Mouse (Mus musculus): Measurements from ENCODE around the gene Rbm33. TPM values are rescaled to one million over a fixed set of nuclear protein-coding genes. Genes with fewer than 3 reads are reported as not detected.

Rbm33 gene
- polyA plus RNA-seq (2014; fragmentation: Nextera tagmentation; extraction: Ambion mirVana) = 24.0 and 31.4 TPM in 2 replicates

GRCm38 (mm10) chr5:28316722-28317245 lies at the start of gene Rbm33:
TSS of gene Rbm33 (plus strand) at chr5:28317121.
- H3K9me3 ChIP-seq (ENCODE audit: control insufficient read depth, low read length) = no peaks in the 10 kb centered on the region
- no peaks in the 10 kb centered on the region for H3K36me3 ChIP-seq (ENCODE audit: control insufficient read depth, insufficient read depth, low read length)
- peak; percentile 98 for DNase-seq
- H3K9ac ChIP-seq (replicated peaks; ENCODE audit: low read length) = peak within 1 kb of the TSS; percentile 100
- H3K4me3 ChIP-seq (replicated peaks; ENCODE audit: low read depth, low read length) = peak within 1 kb of the TSS; percentile 99
- WGBS = under 1% methylated on average over 76 of the region's 76 CpGs
- peak; percentile 90 for ATAC-seq (ENCODE audit: low FRiP score, low TSS enrichment)
- H3K27me3 ChIP-seq (ENCODE audit: control insufficient read depth, insufficient read depth, low read length) = no peaks in the 10 kb centered on the region
- peaks cover 31% of the 10 kb centered on the region for H3K4me1 ChIP-seq (ENCODE audit: control insufficient read depth, insufficient read depth, low read length)
- peak within 1 kb of the TSS; percentile 81 for H3K4me2 ChIP-seq (ENCODE audit: low read length)
- H3K27ac ChIP-seq (replicated peaks; ENCODE audit: low read depth, low read length) = peak within 1 kb of the TSS; percentile 100

GRCm38 (mm10) chr5:28267576-28267975 lies 49.3 kb upstream of the Rbm33 start:
- no peak overlapping the region for H3K27ac ChIP-seq (replicated peaks; ENCODE audit: low read depth, low read length)
- DNase-seq = no peak
- H3K4me3 ChIP-seq (replicated peaks; ENCODE audit: low read depth, low read length) = no peak overlapping the region
- no peaks in the 10 kb centered on the region for H3K36me3 ChIP-seq (ENCODE audit: control insufficient read depth, insufficient read depth, low read length)
- whole genome bisulfite sequencing = 41% methylated on average over 2 of the region's 2 CpGs
- ATAC-seq (ENCODE audit: low FRiP score, low TSS enrichment) = no peak
- H3K9me3 ChIP-seq (ENCODE audit: control insufficient read depth, low read length) = no peaks in the 10 kb centered on the region
- H3K9ac ChIP-seq (replicated peaks; ENCODE audit: low read length) = no peak overlapping the region
- H3K4me2 ChIP-seq (ENCODE audit: low read length) = no peak overlapping the region
- no peaks in the 10 kb centered on the region for H3K4me1 ChIP-seq (ENCODE audit: control insufficient read depth, insufficient read depth, low read length)
- no peaks in the 10 kb centered on the region for H3K27me3 ChIP-seq (ENCODE audit: control insufficient read depth, insufficient read depth, low read length)

- Histone ChIP-seq H3K9ac (replicated peaks; ENCODE audit: low read length) (no peak overlapping the region), H3K27ac (replicated peaks; ENCODE audit: low read depth, low read length) (no peak overlapping the region), H3K4me2 (ENCODE audit: low read length) (no peak overlapping the region), H3K27me3 (ENCODE audit: control insufficient read depth, insufficient read depth, low read length) (no peaks in the 10 kb centered on the region), H3K4me1 (ENCODE audit: control insufficient read depth, insufficient read depth, low read length) (0 out of 2 replicates have a peak, but pooled peaks cover 3% of the 10 kb centered on the region), H3K4me3 (replicated peaks; ENCODE audit: low read depth, low read length) (no peak overlapping the region), H3K9me3 (ENCODE audit: control insufficient read depth, low read length) (no peaks in the 10 kb centered on the region), H3K36me3 (ENCODE audit: control insufficient read depth, insufficient read depth, low read length) (no peaks in the 10 kb centered on the region)
- ATAC-seq (ENCODE audit: low FRiP score, low TSS enrichment) (no peak), DNase-seq (no peak)
- WGBS = 67% methylated on average over 6 of the region's 6 CpGs
Measured at GRCm38 (mm10) chr5:28269469-28269991, 47.4 kb upstream of the Rbm33 start.

DNA sequence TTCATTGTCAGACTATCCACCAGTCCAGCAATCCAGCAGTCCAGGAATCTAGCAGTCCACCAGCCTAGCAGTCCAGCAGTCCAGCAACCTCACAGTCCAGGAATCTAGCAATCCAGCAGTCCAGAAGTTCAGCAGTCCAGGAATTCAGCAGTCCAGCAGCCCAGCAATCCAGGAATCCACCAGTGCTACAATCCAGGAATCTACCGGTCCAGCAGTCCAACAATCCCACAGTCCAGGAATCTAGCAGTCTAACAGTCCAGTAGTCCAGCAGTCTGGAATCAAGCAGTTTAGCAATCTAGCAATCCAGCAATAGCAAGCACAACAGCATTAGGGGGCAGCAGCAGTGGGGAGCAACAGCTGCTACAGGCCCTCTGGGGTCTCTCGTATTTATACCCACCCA lies 44.1 kb upstream of the Rbm33 start:
- ATAC-seq (ENCODE audit: low FRiP score, low TSS enrichment) (no peak), DNase-seq (no peak)
- WGBS = 80% methylated on average over 2 of the region's 2 CpGs
- H3K4me1 ChIP-seq (ENCODE audit: control insufficient read depth, insufficient read depth, low read length) = 0 out of 2 replicates have a peak, but pooled peaks cover 3% of the 10 kb centered on the region
- no peak overlapping the region for H3K9ac ChIP-seq (replicated peaks; ENCODE audit: low read length)
- H3K4me3 ChIP-seq (replicated peaks; ENCODE audit: low read depth, low read length) = no peak overlapping the region
- no peaks in the 10 kb centered on the region for H3K36me3 ChIP-seq (ENCODE audit: control insufficient read depth, insufficient read depth, low read length)
- no peaks in the 10 kb centered on the region for H3K9me3 ChIP-seq (ENCODE audit: control insufficient read depth, low read length)
- no peak overlapping the region for H3K4me2 ChIP-seq (ENCODE audit: low read length)
- no peaks in the 10 kb centered on the region for H3K27me3 ChIP-seq (ENCODE audit: control insufficient read depth, insufficient read depth, low read length)
- no peak overlapping the region for H3K27ac ChIP-seq (replicated peaks; ENCODE audit: low read depth, low read length)

DNA sequence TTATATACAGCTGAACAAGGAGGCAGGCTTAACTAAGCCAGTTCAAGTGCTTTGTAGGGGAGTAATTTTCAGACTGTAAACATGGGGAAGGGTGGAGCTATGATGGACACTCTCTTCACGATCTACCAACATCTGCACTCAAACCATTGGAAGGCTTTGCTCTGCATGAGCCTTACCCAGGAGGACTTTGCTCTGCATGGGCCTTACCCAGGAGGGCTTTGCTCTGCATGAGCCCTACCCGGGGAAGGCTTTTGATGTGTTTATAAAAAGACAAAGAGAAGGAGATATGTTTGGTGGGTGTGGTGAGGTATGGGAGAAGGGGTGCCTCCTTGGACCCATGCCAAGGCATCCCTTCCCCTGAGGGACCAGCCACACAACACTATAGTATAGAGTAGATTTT lies 39.6 kb upstream of the Rbm33 start:
- Histone ChIP-seq H3K4me2 (ENCODE audit: low read length) (no peak overlapping the region), H3K4me1 (ENCODE audit: control insufficient read depth, insufficient read depth, low read length) (0 out of 2 replicates have a peak, but pooled peaks cover 3% of the 10 kb centered on the region), H3K9me3 (ENCODE audit: control insufficient read depth, low read length) (no peaks in the 10 kb centered on the region), H3K27me3 (ENCODE audit: control insufficient read depth, insufficient read depth, low read length) (no peaks in the 10 kb centered on the region), H3K36me3 (ENCODE audit: control insufficient read depth, insufficient read depth, low read length) (no peaks in the 10 kb centered on the region), H3K9ac (replicated peaks; ENCODE audit: low read length) (no peak overlapping the region), H3K27ac (replicated peaks; ENCODE audit: low read depth, low read length) (no peak overlapping the region), H3K4me3 (replicated peaks; ENCODE audit: low read depth, low read length) (no peak overlapping the region)
- DNase-seq (no peak), ATAC-seq (ENCODE audit: low FRiP score, low TSS enrichment) (no peak)
- 70% methylated on average over 2 of the region's 2 CpGs for WGBS

GRCm38 (mm10) chr5:28289111-28289510 lies 27.8 kb upstream of the Rbm33 start:
- Histone ChIP-seq H3K36me3 (ENCODE audit: control insufficient read depth, insufficient read depth, low read length) (no peaks in the 10 kb centered on the region), H3K9me3 (ENCODE audit: control insufficient read depth, low read length) (no peaks in the 10 kb centered on the region), H3K27me3 (ENCODE audit: control insufficient read depth, insufficient read depth, low read length) (no peaks in the 10 kb centered on the region), H3K4me2 (ENCODE audit: low read length) (no peak overlapping the region), H3K4me1 (ENCODE audit: control insufficient read depth, insufficient read depth, low read length) (no peaks in the 10 kb centered on the region), H3K9ac (replicated peaks; ENCODE audit: low read length) (no peak overlapping the region), H3K4me3 (replicated peaks; ENCODE audit: low read depth, low read length) (no peak overlapping the region), H3K27ac (replicated peaks; ENCODE audit: low read depth, low read length) (no peak overlapping the region)
- WGBS = 48% methylated on average over 3 of the region's 3 CpGs
- DNase-seq (no peak), ATAC-seq (ENCODE audit: low FRiP score, low TSS enrichment) (no peak)

- DNase-seq = no peak
- no peak for ATAC-seq (ENCODE audit: low FRiP score, low TSS enrichment)
- Histone ChIP-seq H3K9me3 (ENCODE audit: control insufficient read depth, low read length) (no peaks in the 10 kb centered on the region), H3K9ac (replicated peaks; ENCODE audit: low read length) (no peak overlapping the region), H3K36me3 (ENCODE audit: control insufficient read depth, insufficient read depth, low read length) (no peaks in the 10 kb centered on the region), H3K4me1 (ENCODE audit: control insufficient read depth, insufficient read depth, low read length) (no peaks in the 10 kb centered on the region), H3K4me2 (ENCODE audit: low read length) (no peak overlapping the region), H3K27ac (replicated peaks; ENCODE audit: low read depth, low read length) (no peak overlapping the region), H3K27me3 (ENCODE audit: control insufficient read depth, insufficient read depth, low read length) (no peaks in the 10 kb centered on the region), H3K4me3 (replicated peaks; ENCODE audit: low read depth, low read length) (no peak overlapping the region)
- 59% methylated on average over 1 of the region's 1 CpGs for WGBS
Measured at GRCm38 (mm10) chr5:28290630-28291029, 26.3 kb upstream of the Rbm33 start.

- no peak overlapping the region for H3K4me3 ChIP-seq (replicated peaks; ENCODE audit: low read depth, low read length)
- WGBS = 88% methylated on average over 5 of the region's 5 CpGs
- H3K4me1 ChIP-seq (ENCODE audit: control insufficient read depth, insufficient read depth, low read length) = no peaks in the 10 kb centered on the region
- no peak overlapping the region for H3K27ac ChIP-seq (replicated peaks; ENCODE audit: low read depth, low read length)
- ATAC-seq (ENCODE audit: low FRiP score, low TSS enrichment) (no peak), DNase-seq (no peak)
- no peak overlapping the region for H3K4me2 ChIP-seq (ENCODE audit: low read length)
- no peaks in the 10 kb centered on the region for H3K27me3 ChIP-seq (ENCODE audit: control insufficient read depth, insufficient read depth, low read length)
- H3K9ac ChIP-seq (replicated peaks; ENCODE audit: low read length) = no peak overlapping the region
- H3K9me3 ChIP-seq (ENCODE audit: control insufficient read depth, low read length) = no peaks in the 10 kb centered on the region
- no peaks in the 10 kb centered on the region for H3K36me3 ChIP-seq (ENCODE audit: control insufficient read depth, insufficient read depth, low read length)
Measured at GRCm38 (mm10) chr5:28291118-28291850, 25.6 kb upstream of the Rbm33 start.

- Histone ChIP-seq H3K9me3 (ENCODE audit: control insufficient read depth, low read length) (no peaks in the 10 kb centered on the region), H3K4me1 (ENCODE audit: control insufficient read depth, insufficient read depth, low read length) (no peaks in the 10 kb centered on the region), H3K9ac (replicated peaks; ENCODE audit: low read length) (no peak overlapping the region), H3K4me2 (ENCODE audit: low read length) (no peak overlapping the region), H3K27me3 (ENCODE audit: control insufficient read depth, insufficient read depth, low read length) (no peaks in the 10 kb centered on the region), H3K27ac (replicated peaks; ENCODE audit: low read depth, low read length) (no peak overlapping the region), H3K4me3 (replicated peaks; ENCODE audit: low read depth, low read length) (no peak overlapping the region), H3K36me3 (ENCODE audit: control insufficient read depth, insufficient read depth, low read length) (no peaks in the 10 kb centered on the region)
- WGBS = 42% methylated on average over 3 of the region's 3 CpGs
- DNase-seq = no peak
- ATAC-seq (ENCODE audit: low FRiP score, low TSS enrichment) = no peak
Measured at GRCm38 (mm10) chr5:28292281-28292680, 24.6 kb upstream of the Rbm33 start.
